Mouse (Mus musculus) kidney, postnatal 10 days (tissue): Measurements from ENCODE around the gene Evi5l.
A peak's percentile ranks its signal among the peaks of the same experiment; 100 is the strongest.

Experiments
- DNase-seq: peaks from one replicate; pipeline ENCODE4 v3.0.0; 2021; ENCODE audit warnings: mixed read lengths

Evi5l gene

GRCm38 (mm10) chr8:4239193-4239890, 73.0 kb downstream of the Evi5l start:
- DNase-seq: no peak

- no peak for DNase-seq
Measured at GRCm38 (mm10) chr8:4245061-4245460, 78.7 kb downstream of the Evi5l start.

- no peak for DNase-seq
Measured at GRCm38 (mm10) chr8:4245737-4246136, 79.4 kb downstream of the Evi5l start.

DNA sequence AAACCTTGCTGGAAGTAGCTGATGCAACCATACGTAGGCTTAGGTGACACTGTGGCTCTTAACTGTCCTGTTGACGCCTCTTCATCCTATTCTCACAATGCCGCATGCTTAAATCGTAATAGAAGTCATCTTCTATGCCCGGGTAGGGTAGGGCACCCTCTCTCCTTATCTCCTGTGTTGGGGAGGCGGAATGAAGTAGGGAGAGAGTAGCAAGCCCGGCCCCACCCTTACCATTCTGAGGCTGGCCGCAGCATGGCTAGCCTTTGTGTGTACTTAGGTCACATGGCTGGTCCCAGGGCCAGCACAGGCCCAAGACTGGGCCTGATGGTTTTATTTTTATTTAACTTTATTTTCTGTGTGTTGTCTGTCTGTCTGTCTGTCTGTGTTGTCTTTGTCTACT, 80.9 kb downstream of the Evi5l start:
- DNase-seq: no peak

GRCm38 (mm10) chr8:4247951-4248540, 81.7 kb downstream of the Evi5l start, which contains the start of gene Tgfbr3l:
Tgfbr3l (plus strand) TSS chr8:4248214.
- DNase-seq: no peak

- peak; percentile 63 for DNase-seq
Measured at GRCm38 (mm10) chr8:4249213-4249612, 82.8 kb downstream of the Evi5l start.

DNA sequence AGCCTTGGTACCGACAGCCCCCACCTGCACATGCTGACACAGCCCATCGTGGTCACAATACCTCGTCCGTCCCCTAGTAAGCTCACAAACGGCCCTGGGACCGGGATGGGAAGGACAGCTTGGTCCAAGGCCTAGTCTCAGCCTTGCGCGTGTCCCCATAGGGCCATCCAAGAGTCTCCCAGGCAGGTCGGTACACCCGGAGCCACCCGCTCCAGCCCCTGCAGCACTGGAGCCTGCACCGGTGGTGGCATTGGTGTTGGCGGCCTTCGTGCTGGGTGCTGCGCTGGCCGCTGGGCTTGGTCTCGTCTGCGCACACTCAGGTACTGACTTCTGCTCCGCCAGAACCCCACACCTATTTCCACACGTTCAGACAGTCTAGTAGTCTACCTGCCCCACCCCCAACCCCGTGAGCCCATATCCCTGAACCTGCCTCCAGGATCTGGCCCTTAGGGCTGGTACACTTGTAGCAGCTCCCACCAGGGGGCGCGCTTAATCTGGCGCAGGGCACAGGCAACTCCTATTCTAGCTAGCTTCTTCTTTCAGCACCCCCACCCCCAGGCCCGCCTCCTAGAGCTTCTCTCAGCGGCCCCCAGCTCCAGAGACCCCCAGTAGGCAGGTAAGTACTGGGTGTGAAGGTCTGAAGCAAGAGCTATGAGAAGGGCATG, 84.1 kb downstream of the Evi5l start:
- DNase-seq: peak; percentile 92

GRCm38 (mm10) chr8:4252116-4252760, 85.9 kb downstream of the Evi5l start:
- no peak for DNase-seq

- DNase-seq: peak; percentile 99
Measured at GRCm38 (mm10) chr8:4252934-4253841, 86.8 kb downstream of the Evi5l start, which contains the start of gene Snapc2. Snapc2 (plus strand) TSS chr8:4253080.

- peak; percentile 81 for DNase-seq
Measured at GRCm38 (mm10) chr8:4254001-4254400, 87.6 kb downstream of the Evi5l start.

DNA sequence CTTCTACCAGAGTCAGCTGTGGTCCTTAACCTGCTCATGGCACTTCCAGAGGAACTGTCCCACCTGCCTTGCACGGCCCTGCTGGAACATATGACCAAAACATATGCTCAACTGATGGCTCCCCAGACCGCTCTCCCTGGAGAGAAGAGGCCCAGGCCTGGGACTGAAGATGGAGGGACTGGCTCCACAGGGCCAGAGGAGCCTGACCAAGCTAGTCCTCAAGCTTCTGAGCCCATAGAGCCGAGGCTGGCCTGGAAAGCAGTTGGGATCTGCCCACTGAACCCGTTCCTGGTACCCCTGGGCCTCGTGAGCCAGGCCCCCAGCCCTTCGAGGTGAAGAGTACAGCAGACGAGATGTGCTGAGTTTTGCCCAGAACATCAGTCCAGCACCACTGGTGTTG, 89.1 kb downstream of the Evi5l start:
- peak; percentile 4 for DNase-seq

DNA sequence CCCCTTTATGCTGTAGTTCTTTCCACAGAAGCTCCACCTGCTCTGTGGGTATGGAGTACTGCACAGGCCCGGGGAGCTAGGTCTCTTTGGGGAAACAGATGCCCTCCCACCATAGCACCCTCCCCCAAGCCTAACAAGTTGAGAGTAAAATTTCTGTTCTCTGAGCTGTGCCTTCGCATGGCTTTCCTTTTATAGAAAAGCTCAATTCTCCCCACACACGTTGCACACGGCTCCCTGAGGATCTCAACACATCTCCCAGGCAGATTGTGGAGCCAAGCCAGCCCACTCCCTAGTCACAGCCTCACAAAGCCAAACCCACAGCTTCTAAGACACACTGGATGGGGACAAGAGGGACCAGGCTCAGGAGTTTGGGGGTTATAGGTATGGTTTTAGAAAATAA, 90.5 kb downstream of the Evi5l start:
- peak; percentile 12 for DNase-seq

DNA sequence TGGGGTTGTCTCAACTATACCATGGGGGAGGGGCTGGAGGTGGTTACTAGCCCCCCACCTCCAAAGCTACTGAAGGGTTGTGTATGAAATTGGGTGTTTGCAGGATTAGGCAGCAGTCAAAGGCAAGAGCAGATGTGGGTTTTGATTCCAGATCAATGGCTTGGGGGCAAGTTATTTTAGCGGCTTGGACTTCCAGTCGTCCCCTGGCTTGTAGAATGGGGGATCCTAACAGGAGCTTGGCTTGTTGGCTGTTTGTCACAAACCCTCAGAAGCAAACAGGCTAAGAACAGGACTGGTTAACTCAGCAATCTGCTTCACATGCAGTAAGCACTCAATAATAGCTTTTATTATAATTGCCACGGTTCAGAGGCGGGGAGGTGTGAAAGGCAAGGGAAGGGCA, 91.0 kb downstream of the Evi5l start:
- DNase-seq: no peak

GRCm38 (mm10) chr8:4258233-4258632, 91.9 kb downstream of the Evi5l start:
- DNase-seq: peak; percentile 87

DNA sequence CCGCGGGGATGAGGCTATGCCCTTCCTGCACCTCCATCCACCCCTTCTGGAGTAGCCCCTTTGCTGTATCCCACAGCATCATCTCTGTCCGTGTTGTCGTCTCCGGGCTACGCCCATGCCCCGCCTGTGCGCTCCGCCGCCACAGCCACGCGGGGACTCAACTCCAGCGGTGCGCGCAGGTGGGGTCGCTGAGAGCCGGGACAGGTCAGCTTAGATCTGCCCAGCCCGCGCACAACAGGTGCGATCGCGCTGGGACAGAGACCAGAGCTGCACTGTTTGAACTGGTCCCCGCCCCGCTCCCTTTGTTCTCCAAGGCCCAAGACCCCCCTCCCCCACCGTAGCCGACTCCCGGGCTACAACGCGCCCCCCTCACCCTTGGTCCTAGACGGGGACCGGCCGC, 92.3 kb downstream of the Evi5l start:
- no peak for DNase-seq

DNA sequence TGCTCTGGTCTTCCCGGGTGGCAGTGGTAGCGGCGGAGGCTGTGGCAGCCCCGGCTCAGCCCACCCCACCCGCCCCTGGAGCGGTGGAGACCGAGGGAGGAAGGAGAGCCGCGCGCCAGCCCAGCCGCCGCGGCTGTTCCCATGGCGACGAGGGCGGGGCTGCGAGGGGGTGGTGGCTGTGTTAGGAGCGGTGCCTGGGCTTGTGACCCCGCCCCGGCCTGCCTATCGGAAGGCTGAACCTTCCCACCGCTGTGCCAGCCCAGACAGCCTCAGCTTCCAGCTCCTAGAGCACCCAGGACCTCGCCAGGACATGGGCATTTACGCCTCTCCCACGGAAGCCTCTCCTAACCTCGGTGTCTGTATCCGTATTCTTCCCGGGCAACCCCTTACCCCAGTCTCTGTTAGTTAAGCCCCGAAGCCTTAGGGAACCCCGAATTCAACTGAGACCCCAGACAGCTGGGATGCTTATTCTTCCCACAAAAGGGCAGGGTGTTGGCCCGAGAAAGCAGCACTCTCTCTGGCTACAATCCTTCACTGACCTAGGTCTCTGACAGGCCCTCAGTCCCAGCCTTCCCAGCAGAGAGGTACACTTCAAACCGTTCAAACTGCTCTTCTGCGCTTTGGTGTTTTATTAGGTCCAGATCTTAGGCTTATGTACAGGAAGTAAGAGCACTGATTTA, 92.9 kb downstream of the Evi5l start, which contains the start of gene Ctxn1:
TSS of gene Ctxn1 (minus strand) at position 150 of the 680 bp plus-strand sequence.
- peak; percentile 98 for DNase-seq

GRCm38 (mm10) chr8:4259805-4260170, 93.4 kb downstream of the Evi5l start:
- peak; percentile 9 for DNase-seq
